In genomic region chr12:5136300-5136699, GRCm38 (mm10) we compare ENCODE assay signal across 9 mouse cellular contexts.
DNase-seq lines count a peak whose midpoint lies in the region; ATAC-seq and TF ChIP-seq lines count a peak whose summit lies in the region.
"Had no signal": no experiment of that assay in that cellular context is flagged by ENCODE, and none has a peak within 500 bp of the region (broad histone marks: within the 10 kb centered on the region; RNA-seq: fewer than 3 reads in every experiment).

No protein-coding gene starts in this region.

- H3K4me3 ChIP-seq in bone marrow macrophage, adult 2 months (ENCODE audit: insufficient read depth, low read length): no peak overlapping the region
- no peak overlapping the region for H3K4me3 ChIP-seq in embryonic facial prominence, embryonic 14.5 days (ENCODE audit: low read depth, low read length)
- no peak overlapping the region for H3K4me3 ChIP-seq in hindbrain, embryonic 15.5 days
- H3K4me3 ChIP-seq in limb, embryonic 11.5 days (ENCODE audit: low read depth, low read length): no peak overlapping the region
- H3K4me3 ChIP-seq in neural tube, embryonic 11.5 days (ENCODE audit: low read depth, low read length): no peak overlapping the region
- H3K4me3 ChIP-seq: liver, embryonic 15.5 days had no signal

- no peak overlapping the region for H3K27ac ChIP-seq in bone marrow macrophage, adult 2 months (ENCODE audit: insufficient read depth, low read depth, low read length)
- no peak overlapping the region for H3K27ac ChIP-seq in embryonic facial prominence, embryonic 14.5 days (replicated peaks; ENCODE audit: low read depth, low read length)
- H3K27ac ChIP-seq in hindbrain, embryonic 15.5 days (replicated peaks): no peak overlapping the region
- H3K27ac ChIP-seq in limb, embryonic 11.5 days (replicated peaks; ENCODE audit: low read depth, low read length): no peak overlapping the region
- no peak overlapping the region for H3K27ac ChIP-seq in neural tube, embryonic 11.5 days (ENCODE audit: low read depth, low read length)
- H3K27ac ChIP-seq: liver, embryonic 15.5 days had no signal

- peak; percentile 49; the same call in 1 of the 2 replicates for ATAC-seq in embryonic facial prominence, embryonic 14.5 days (ENCODE audit: low read depth)
- peak; percentile 55 for ATAC-seq in hindbrain, embryonic 15.5 days (ENCODE audit: low FRiP score, low read depth)
- no peak for ATAC-seq in limb, embryonic 11.5 days (ENCODE audit: insufficient number of reproducible peaks, low FRiP score, low TSS enrichment, low read depth)
- ATAC-seq in neural tube, embryonic 11.5 days (ENCODE audit: insufficient read depth, low FRiP score, low TSS enrichment): no peak

- no peaks in the 10 kb centered on the region for H3K9me3 ChIP-seq in embryonic facial prominence, embryonic 14.5 days (ENCODE audit: control insufficient read depth, low read length)
- no peaks in the 10 kb centered on the region for H3K9me3 ChIP-seq in hindbrain, embryonic 15.5 days
- H3K9me3 ChIP-seq in limb, embryonic 11.5 days (ENCODE audit: control insufficient read depth, low read length): no peaks in the 10 kb centered on the region
- H3K9me3 ChIP-seq in neural tube, embryonic 11.5 days (ENCODE audit: control insufficient read depth, low read length): no peaks in the 10 kb centered on the region
- H3K9me3 ChIP-seq: liver, embryonic 15.5 days had no signal

- 41% methylated on average over 4 of the region's 4 CpGs for WGBS in embryonic facial prominence, embryonic 14.5 days
- 23% methylated on average over 4 of the region's 4 CpGs for WGBS in hindbrain, embryonic 15.5 days
- 29% methylated on average over 4 of the region's 4 CpGs for WGBS in limb, embryonic 11.5 days
- WGBS in neural tube, embryonic 11.5 days: 21% methylated on average over 4 of the region's 4 CpGs

- TF ChIP-seq POLR2A in bone marrow macrophage, adult 2 months (IDR thresholded peaks at IDR 0.05; ENCODE audit: borderline replicate concordance, low read depth, low read length): no peak

- peak; percentile 22 for DNase-seq in ovary, postnatal 36 days (ENCODE audit: low spot score)
- no peak for DNase-seq in ovary, adult 18-20 months (ENCODE audit: low spot score)
- peak; percentile 65 for DNase-seq in embryonic facial prominence, embryonic 14.5 days (ENCODE audit: low spot score)
- peak; percentile 78 for DNase-seq in limb, embryonic 11.5 days (ENCODE audit: low spot score)
- peak; percentile 77 for DNase-seq in neural tube, embryonic 11.5 days (ENCODE audit: low spot score)
- DNase-seq in thymus, postnatal 36 days: peak; percentile 9 to 11

- peaks cover 15% of the 10 kb centered on the region; the same call in 1 of the 2 replicates for H3K36me3 ChIP-seq in embryonic facial prominence, embryonic 14.5 days (ENCODE audit: control insufficient read depth, insufficient read depth, low read length)
- no peaks in the 10 kb centered on the region; the same call in 1 of the 2 replicates for H3K36me3 ChIP-seq in hindbrain, embryonic 15.5 days
- 0 out of 2 replicates have a peak, but pooled peaks cover 3% of the 10 kb centered on the region for H3K36me3 ChIP-seq in limb, embryonic 11.5 days (ENCODE audit: control insufficient read depth, insufficient read depth, low read length)
- H3K36me3 ChIP-seq in neural tube, embryonic 11.5 days (ENCODE audit: control insufficient read depth, insufficient read depth, low read length): no peaks in the 10 kb centered on the region; the same call in 1 of the 2 replicates
- H3K36me3 ChIP-seq: liver, embryonic 15.5 days had no signal

- H3K9ac ChIP-seq in embryonic facial prominence, embryonic 14.5 days (ENCODE audit: low read depth, low read length): no peak overlapping the region
- H3K9ac ChIP-seq in hindbrain, embryonic 15.5 days: no peak overlapping the region
- no peak overlapping the region for H3K9ac ChIP-seq in limb, embryonic 11.5 days (ENCODE audit: low read length)
- no peak overlapping the region for H3K9ac ChIP-seq in neural tube, embryonic 11.5 days (ENCODE audit: low read length)
- H3K9ac ChIP-seq: liver, embryonic 15.5 days had no signal

- H3K27me3 ChIP-seq in embryonic facial prominence, embryonic 14.5 days (replicated peaks; ENCODE audit: control insufficient read depth, insufficient read depth, low read length): no peaks in the 10 kb centered on the region
- no peaks in the 10 kb centered on the region for H3K27me3 ChIP-seq in hindbrain, embryonic 15.5 days
- no peaks in the 10 kb centered on the region for H3K27me3 ChIP-seq in limb, embryonic 11.5 days (ENCODE audit: control insufficient read depth, insufficient read depth, low read length)
- no peaks in the 10 kb centered on the region for H3K27me3 ChIP-seq in neural tube, embryonic 11.5 days (ENCODE audit: control insufficient read depth, insufficient read depth, low read length)
- H3K27me3 ChIP-seq: liver, embryonic 15.5 days had no signal

- peak; percentile 46; the same call in 1 of the 2 replicates for TF ChIP-seq CTCF in bone marrow macrophage, adult 2 months (IDR thresholded peaks at IDR 0.05; ENCODE audit: low read depth, low read length)

- no peaks in the 10 kb centered on the region for H3K4me1 ChIP-seq in bone marrow macrophage, adult 2 months (ENCODE audit: control insufficient read depth, insufficient read depth, low read length)
- H3K4me1 ChIP-seq in embryonic facial prominence, embryonic 14.5 days (ENCODE audit: control insufficient read depth, insufficient read depth, low read length): no peaks in the 10 kb centered on the region
- no peaks in the 10 kb centered on the region; the same call in 1 of the 2 replicates for H3K4me1 ChIP-seq in hindbrain, embryonic 15.5 days (replicated peaks)
- no peaks in the 10 kb centered on the region for H3K4me1 ChIP-seq in limb, embryonic 11.5 days (ENCODE audit: control insufficient read depth, insufficient read depth, low read length)
- no peaks in the 10 kb centered on the region for H3K4me1 ChIP-seq in neural tube, embryonic 11.5 days (ENCODE audit: control insufficient read depth, insufficient read depth, low read length)
- H3K4me1 ChIP-seq: liver, embryonic 15.5 days had no signal

- H3K4me2 ChIP-seq in embryonic facial prominence, embryonic 14.5 days (ENCODE audit: low read depth, low read length): no peak overlapping the region
- no peak overlapping the region for H3K4me2 ChIP-seq in hindbrain, embryonic 15.5 days
- no peak overlapping the region for H3K4me2 ChIP-seq in limb, embryonic 11.5 days (ENCODE audit: low read depth, severe bottlenecking)
- no peak overlapping the region for H3K4me2 ChIP-seq in neural tube, embryonic 11.5 days (ENCODE audit: low read depth)
- H3K4me2 ChIP-seq: liver, embryonic 15.5 days had no signal

Comparison
In these comparisons a context has a peak if more than half of its experiments do, and no peak if none do; other contexts are left out.
1. ATAC-seq: peak in embryonic facial prominence, embryonic 14.5 days (single experiment) and hindbrain, embryonic 15.5 days (single experiment); none in limb, embryonic 11.5 days (single experiment) and neural tube, embryonic 11.5 days (single experiment).